ENCODE assay signal across 9 mouse cellular contexts in genomic region chr10:21936513-21937221, GRCm38 (mm10). TPM values are rescaled to one million over a fixed set of nuclear protein-coding genes. Genes with fewer than 3 reads are reported as not detected.
DNase-seq lines count a peak whose midpoint lies in the region; ATAC-seq and TF ChIP-seq lines count a peak whose summit lies in the region.
"Had no signal": no experiment of that assay in that cellular context is flagged by ENCODE, and none has a peak within 500 bp of the region (broad histone marks: within the 10 kb centered on the region; RNA-seq: fewer than 3 reads in every experiment).

No protein-coding gene starts in this region.

- H3K9me3 ChIP-seq in heart, embryonic 14.5 days (ENCODE audit: control insufficient read depth, low read length), result no peaks in the 10 kb centered on the region
- no peaks in the 10 kb centered on the region for H3K9me3 ChIP-seq in hindbrain, postnatal 0 days (ENCODE audit: low read length)
- H3K9me3 ChIP-seq in liver, postnatal 0 days (ENCODE audit: low read length), result no peaks in the 10 kb centered on the region
- H3K9me3 ChIP-seq: neural tube, embryonic 13.5 days had no signal

- TF ChIP-seq CTCF in hindbrain, postnatal 0 days (IDR thresholded peaks at IDR 0.05; ENCODE audit: low read depth), result no peak
- no peak for TF ChIP-seq CTCF in liver, postnatal 0 days (IDR thresholded peaks at IDR 0.05; ENCODE audit: low read depth)

- no peaks in the 10 kb centered on the region for H3K36me3 ChIP-seq in heart, embryonic 14.5 days (ENCODE audit: control insufficient read depth, insufficient read depth, low read length)
- H3K36me3 ChIP-seq in hindbrain, postnatal 0 days (ENCODE audit: insufficient read depth, low read length), result no peaks in the 10 kb centered on the region
- H3K36me3 ChIP-seq in liver, postnatal 0 days (replicated peaks; ENCODE audit: insufficient read depth, low read length), result no peaks in the 10 kb centered on the region
- H3K36me3 ChIP-seq: neural tube, embryonic 13.5 days had no signal

- ATAC-seq in heart, embryonic 14.5 days (ENCODE audit: insufficient number of reproducible peaks, insufficient read depth, low FRiP score, low read depth), result no peak
- ATAC-seq in hindbrain, postnatal 0 days, result no peak
- peak; percentile 76 for ATAC-seq in liver, postnatal 0 days

- WGBS in heart, embryonic 14.5 days, result 37% methylated on average over 12 of the region's 12 CpGs
- WGBS in hindbrain, postnatal 0 days, result 56% methylated on average over 12 of the region's 12 CpGs
- WGBS in liver, postnatal 0 days (ENCODE audit: insufficient replicate concordance), result 35% methylated on average over 12 of the region's 12 CpGs

- no peaks in the 10 kb centered on the region for H3K27me3 ChIP-seq in heart, embryonic 14.5 days (ENCODE audit: control insufficient read depth, insufficient read depth, low read length)
- H3K27me3 ChIP-seq in hindbrain, postnatal 0 days (ENCODE audit: insufficient read depth, low read length), result no peaks in the 10 kb centered on the region
- no peaks in the 10 kb centered on the region for H3K27me3 ChIP-seq in liver, postnatal 0 days (ENCODE audit: insufficient read depth, low read length)
- H3K27me3 ChIP-seq: neural tube, embryonic 13.5 days had no signal

- H3K4me1 ChIP-seq in heart, embryonic 14.5 days (ENCODE audit: control insufficient read depth in 2 of 2, insufficient read depth in 2 of 2, low read length in 2 of 2), result peaks cover 4 to 11% of the 10 kb centered on the region in 2 experiments
- 0 out of 2 replicates have a peak, but pooled peaks cover 5% of the 10 kb centered on the region for H3K4me1 ChIP-seq in hindbrain, postnatal 0 days (ENCODE audit: insufficient read depth, low read length)
- H3K4me1 ChIP-seq in liver, postnatal 0 days (ENCODE audit: insufficient read depth), result peaks cover 12% of the 10 kb centered on the region

- peak overlapping the region in 1 of 2 experiments; percentile 8; a peak in 1 of 4 replicates for H3K4me3 ChIP-seq in heart, embryonic 14.5 days (ENCODE audit: control insufficient read depth in 1 of 2, insufficient read depth in 1 of 2, low read depth in 1 of 2, low read length in 2 of 2)
- H3K4me3 ChIP-seq in hindbrain, postnatal 0 days (ENCODE audit: low read length), result no peak overlapping the region
- H3K4me3 ChIP-seq in liver, postnatal 0 days (ENCODE audit: low read depth, low read length), result no peak overlapping the region
- H3K4me3 ChIP-seq: neural tube, embryonic 13.5 days had no signal

- intact Hi-C loops in heart, postnatal 36 days (cut with DNase I), result no loop called here
- intact Hi-C loops in gastrocnemius, postnatal 36 days (cut with DNase I), result no loop called here

- DNase-seq in heart, postnatal 36 days, result no peak
- DNase-seq in cerebellum, adult 11-12 months, result peak; percentile 51
- DNase-seq in hindbrain, postnatal 0 days (ENCODE audit: low spot score), result no peak
- DNase-seq in liver, postnatal 0 days, result peak; percentile 22
- no peak for DNase-seq in adrenal gland, postnatal 14 days
- no peak for DNase-seq in layer of hippocampus, adult 9-10 months (ENCODE audit: low spot score)
- DNase-seq in gastrocnemius, postnatal 36 days, result no peak

- H3K9ac ChIP-seq in heart, embryonic 14.5 days (ENCODE audit: low read length), result 0 out of 2 replicates have a peak overlapping the region, but pooled peaks have one; percentile 46
- H3K9ac ChIP-seq in hindbrain, postnatal 0 days (replicated peaks; ENCODE audit: low read length), result no peak overlapping the region
- no peak overlapping the region for H3K9ac ChIP-seq in liver, postnatal 0 days (replicated peaks)
- H3K9ac ChIP-seq: neural tube, embryonic 13.5 days had no signal

- TF ChIP-seq EP300 in liver, postnatal 0 days (IDR thresholded peaks at IDR 0.05; ENCODE audit: low read depth), result no peak

- peak overlapping the region; percentile 55 for H3K4me2 ChIP-seq in heart, embryonic 14.5 days (ENCODE audit: low read length)
- H3K4me2 ChIP-seq in hindbrain, postnatal 0 days (ENCODE audit: low read depth, low read length), result 0 out of 2 replicates have a peak overlapping the region, but pooled peaks have one; percentile 13
- no peak overlapping the region for H3K4me2 ChIP-seq in liver, postnatal 0 days (ENCODE audit: low read depth, low read length)
- H3K4me2 ChIP-seq: neural tube, embryonic 13.5 days had no signal

- peak overlapping the region in 1 of 2 experiments; percentile 8; a peak in 1 of 4 replicates for H3K27ac ChIP-seq in heart, embryonic 14.5 days (replicated peaks in 1 of 2; ENCODE audit: control insufficient read depth in 1 of 2, insufficient read depth in 1 of 2, low read depth in 2 of 2, low read length in 2 of 2)
- H3K27ac ChIP-seq in hindbrain, postnatal 0 days, result no peak overlapping the region
- no peak overlapping the region for H3K27ac ChIP-seq in liver, postnatal 0 days (ENCODE audit: low read depth)
- H3K27ac ChIP-seq: neural tube, embryonic 13.5 days had no signal

RNA-seq across cellular contexts. Expression of gene Sgk1, which starts 54.7 kb away (rescaled TPM):
- polyA plus RNA-seq in heart, embryonic 14.5 days (2014; fragmentation: Nextera tagmentation; extraction: Ambion mirVana), result 26.2 and 29.1 TPM in 2 replicates
- total RNA-seq in heart, postnatal 36 days (2021), result 10 to 100 TPM; 38.8 to 74.4 TPM
- total RNA-seq in hindbrain, postnatal 0 days (2014; rRNA removed), result 71.8 and 75.1 TPM in 2 replicates
- 57.1 and 57.5 TPM in 2 replicates for polyA plus RNA-seq in hindbrain, postnatal 0 days (2015; fragmentation: Nextera tagmentation; extraction: Ambion mirVana)
- polyA plus RNA-seq in liver, postnatal 0 days (2015; fragmentation: Nextera tagmentation; extraction: Ambion mirVana), result 20.6 and 21.7 TPM in 2 replicates
- total RNA-seq in adrenal gland, postnatal 14 days (2021), result 173 and 192 TPM in 2 replicates
- total RNA-seq in gastrocnemius, postnatal 36 days (2021), result 100 to 1,000 TPM; 192 to 226 TPM

Comparison
In these comparisons a context has a peak if more than half of its experiments do, and no peak if none do; other contexts are left out.
1. DNase-seq: peak in cerebellum, adult 11-12 months (single experiment) and liver, postnatal 0 days (single experiment); none in heart, postnatal 36 days (0 of 2), hindbrain, postnatal 0 days (single experiment), adrenal gland, postnatal 14 days (single experiment), layer of hippocampus, adult 9-10 months (single experiment) and gastrocnemius, postnatal 36 days (0 of 2).